Mouse (Mus musculus) embryonic facial prominence, embryonic 15.5 days (tissue): Measurements from ENCODE around the gene Pcdh9. TPM values are rescaled to one million over a fixed set of nuclear protein-coding genes. Genes with fewer than 3 reads are reported as not detected.
A peak's percentile ranks its signal among the peaks of the same experiment; 100 is the strongest.
"Not testable (repeated sequence)": the region's sequence is repeated elsewhere in the genome, so short reads cannot be mapped to it uniquely, and the experiment has no call there.

ENCODE experiments used
- ATAC-seq: fragments of 200-750 bp; cut with Nextera tagmentation; 2 replicates; pipeline ENCODE4 v1.8.0; 2017; ENCODE audit warnings: low read depth, moderate TSS enrichment; ENCODE audit not compliant: insufficient number of reproducible peaks, low FRiP score, low TSS enrichment
- H3K27ac ChIP-seq: fragments of 300-500 bp; sonication (generic); replicated peaks from 2 replicates; pipeline ENCODE4 v1.5.1; 2015; ENCODE audit warnings: mild to moderate bottlenecking, inconsistent platforms
- H3K27me3 ChIP-seq: fragments of 300-500 bp; sonication (generic); 2 replicates; pipeline ENCODE4 v1.6.1; 2015; ENCODE audit warnings: inconsistent platforms
- H3K36me3 ChIP-seq: fragments of 300-500 bp; sonication (generic); 2 replicates; pipeline ENCODE4 v1.6.1; 2015; ENCODE audit warnings: mild to moderate bottlenecking, inconsistent platforms
- H3K4me1 ChIP-seq: fragments of 300-500 bp; sonication (generic); 2 replicates; pipeline ENCODE4 v1.6.1; 2015; ENCODE audit warnings: inconsistent platforms
- H3K4me2 ChIP-seq: fragments of 300-500 bp; sonication (generic); replicated peaks from 2 replicates; pipeline ENCODE4 v1.6.1; 2015; ENCODE audit warnings: mild to moderate bottlenecking, inconsistent platforms
- H3K4me3 ChIP-seq: fragments of 300-500 bp; sonication (generic); replicated peaks from 2 replicates; pipeline ENCODE4 v1.5.1; 2015; ENCODE audit warnings: mild to moderate bottlenecking, inconsistent platforms
- H3K9ac ChIP-seq: fragments of 300-500 bp; sonication (generic); 2 replicates; pipeline ENCODE4 v1.6.1; 2015; ENCODE audit warnings: inconsistent platforms
- H3K9me3 ChIP-seq: fragments of 300-500 bp; sonication (generic); replicated peaks from 2 replicates; pipeline ENCODE4 v1.6.1; 2016; ENCODE audit warnings: inconsistent platforms
- WGBS: fragments of 180-500 bp; shearing (Covaris S2); methylation state at CpG from one replicate; pipeline ENCODE4 v1.1.7; 2015; 5-methylcytosine and 5-hydroxymethylcytosine counted together
- polyA plus RNA-seq: library from polyadenylated mRNA; unstranded; fragments of >200 nt; fragmentation: Nextera tagmentation; extraction: Ambion mirVana; gene quantifications from 2 replicates; pipeline ENCODE4 v1.2.1, GENCODE M21; 2015

Pcdh9 gene
- polyA plus RNA-seq, 1 experiment from 2014 or later = 58.5 TPM

GRCm38 (mm10) chr14:93284009-93284408 lies 606.5 kb downstream of the Pcdh9 start:
- ATAC-seq = no peak
- no peaks in the 10 kb centered on the region for H3K27me3 ChIP-seq
- H3K4me2 ChIP-seq = no peak overlapping the region
- H3K4me3 ChIP-seq = no peak overlapping the region
- H3K36me3 ChIP-seq = no peaks in the 10 kb centered on the region
- no peak overlapping the region for H3K9ac ChIP-seq
- no peak overlapping the region for H3K27ac ChIP-seq
- no peaks in the 10 kb centered on the region for H3K9me3 ChIP-seq
- WGBS = 90% methylated on average over 3 of the region's 3 CpGs
- H3K4me1 ChIP-seq = no peaks in the 10 kb centered on the region

- Histone ChIP-seq H3K27ac (no peak overlapping the region), H3K9me3 (no peaks in the 10 kb centered on the region), H3K36me3 (no peaks in the 10 kb centered on the region), H3K4me1 (no peaks in the 10 kb centered on the region), H3K9ac (no peak overlapping the region), H3K4me2 (no peak overlapping the region), H3K27me3 (no peaks in the 10 kb centered on the region), H3K4me3 (no peak overlapping the region)
- ATAC-seq = no peak
Observed at GRCm38 (mm10) chr14:93275661-93276060, 614.8 kb downstream of the Pcdh9 start.

GRCm38 (mm10) chr14:93274767-93275166 lies 615.7 kb downstream of the Pcdh9 start:
- Histone ChIP-seq H3K4me1 (no peaks in the 10 kb centered on the region), H3K9me3 (no peaks in the 10 kb centered on the region), H3K27ac (no peak overlapping the region), H3K4me2 (no peak overlapping the region), H3K9ac (no peak overlapping the region), H3K36me3 (no peaks in the 10 kb centered on the region), H3K27me3 (no peaks in the 10 kb centered on the region), H3K4me3 (no peak overlapping the region)
- no peak for ATAC-seq

GRCm38 (mm10) chr14:93253411-93253810 lies 637.1 kb downstream of the Pcdh9 start:
- H3K9ac ChIP-seq = no peak overlapping the region
- H3K4me1 ChIP-seq = no peaks in the 10 kb centered on the region
- no peaks in the 10 kb centered on the region for H3K9me3 ChIP-seq
- no peak overlapping the region for H3K4me3 ChIP-seq
- H3K36me3 ChIP-seq = no peaks in the 10 kb centered on the region
- ATAC-seq = no peak
- H3K27ac ChIP-seq = no peak overlapping the region
- no peaks in the 10 kb centered on the region for H3K27me3 ChIP-seq
- no peak overlapping the region for H3K4me2 ChIP-seq
- 82% methylated on average over 1 of the region's 1 CpGs for WGBS

GRCm38 (mm10) chr14:93240263-93240662 lies 650.2 kb downstream of the Pcdh9 start:
- H3K4me3 ChIP-seq = no peak overlapping the region
- H3K36me3 ChIP-seq = no peaks in the 10 kb centered on the region
- no peaks in the 10 kb centered on the region for H3K4me1 ChIP-seq
- ATAC-seq = no peak
- no peak overlapping the region for H3K4me2 ChIP-seq
- H3K27me3 ChIP-seq = no peaks in the 10 kb centered on the region
- no peak overlapping the region for H3K9ac ChIP-seq
- WGBS = 72% methylated on average over 3 of the region's 3 CpGs
- H3K9me3 ChIP-seq = no peaks in the 10 kb centered on the region
- H3K27ac ChIP-seq = no peak overlapping the region

- 46% methylated on average over 3 of the region's 3 CpGs for whole genome bisulfite sequencing
- ATAC-seq = no peak
- no peaks in the 10 kb centered on the region for H3K27me3 ChIP-seq
Observed at GRCm38 (mm10) chr14:93234333-93234732, 656.1 kb downstream of the Pcdh9 start.

GRCm38 (mm10) chr14:93233599-93233998 lies 656.9 kb downstream of the Pcdh9 start:
- no peak overlapping the region for H3K27ac ChIP-seq
- no peaks in the 10 kb centered on the region for H3K36me3 ChIP-seq
- no peaks in the 10 kb centered on the region for H3K4me1 ChIP-seq
- no peaks in the 10 kb centered on the region for H3K9me3 ChIP-seq
- no peak for ATAC-seq
- H3K4me2 ChIP-seq = no peak overlapping the region
- H3K27me3 ChIP-seq = no peaks in the 10 kb centered on the region
- no peak overlapping the region for H3K9ac ChIP-seq
- WGBS = 51% methylated on average over 6 of the region's 6 CpGs
- H3K4me3 ChIP-seq = no peak overlapping the region

More at GRCm38 (mm10) chr14:93234333-93234732, 656.1 kb downstream of the Pcdh9 start:
- Histone ChIP-seq H3K9me3 (no peaks in the 10 kb centered on the region), H3K36me3 (no peaks in the 10 kb centered on the region), H3K9ac (no peak overlapping the region), H3K4me1 (no peaks in the 10 kb centered on the region), H3K4me2 (no peak overlapping the region), H3K27ac (no peak overlapping the region), H3K4me3 (no peak overlapping the region)

- not testable (repeated sequence) for H3K4me3 ChIP-seq, H3K4me1 ChIP-seq, H3K27ac ChIP-seq, H3K9ac ChIP-seq, H3K9me3 ChIP-seq, ATAC-seq, H3K27me3 ChIP-seq, H3K4me2 ChIP-seq, H3K36me3 ChIP-seq
- WGBS = 96% methylated on average over 8 of the region's 15 CpGs
Observed at GRCm38 (mm10) chr14:93214846-93215245, 675.6 kb downstream of the Pcdh9 start.

GRCm38 (mm10) chr14:93199791-93200190 lies 690.7 kb downstream of the Pcdh9 start:
- Histone ChIP-seq H3K9me3 (no peaks in the 10 kb centered on the region), H3K9ac (no peak overlapping the region), H3K4me3 (no peak overlapping the region), H3K27ac (no peak overlapping the region), H3K27me3 (no peaks in the 10 kb centered on the region), H3K4me2 (no peak overlapping the region), H3K4me1 (no peaks in the 10 kb centered on the region), H3K36me3 (no peaks in the 10 kb centered on the region)
- ATAC-seq = no peak
- WGBS = 46% methylated on average over 2 of the region's 2 CpGs

- Histone ChIP-seq H3K4me2 (no peak overlapping the region), H3K36me3 (no peaks in the 10 kb centered on the region), H3K9ac (no peak overlapping the region), H3K27me3 (no peaks in the 10 kb centered on the region), H3K4me3 (no peak overlapping the region), H3K27ac (peak overlapping the region; percentile 72), H3K9me3 (no peaks in the 10 kb centered on the region), H3K4me1 (no peaks in the 10 kb centered on the region)
- 55% methylated on average over 9 of the region's 9 CpGs for WGBS
- ATAC-seq = peak; percentile 65; the same call in 1 of the 2 replicates
Observed at GRCm38 (mm10) chr14:93182606-93183491, 707.6 kb downstream of the Pcdh9 start.

- Histone ChIP-seq H3K9ac (no peak overlapping the region), H3K36me3 (no peaks in the 10 kb centered on the region), H3K9me3 (no peaks in the 10 kb centered on the region), H3K4me3 (no peak overlapping the region), H3K4me1 (no peaks in the 10 kb centered on the region), H3K27me3 (no peaks in the 10 kb centered on the region), H3K4me2 (no peak overlapping the region), H3K27ac (no peak overlapping the region)
- no peak for ATAC-seq
Observed at GRCm38 (mm10) chr14:93169201-93169600, 721.3 kb downstream of the Pcdh9 start.

GRCm38 (mm10) chr14:93168367-93168766 lies 722.1 kb downstream of the Pcdh9 start:
- Histone ChIP-seq H3K27me3 (no peaks in the 10 kb centered on the region), H3K36me3 (no peaks in the 10 kb centered on the region), H3K9ac (no peak overlapping the region), H3K4me3 (no peak overlapping the region), H3K4me1 (no peaks in the 10 kb centered on the region), H3K9me3 (no peaks in the 10 kb centered on the region), H3K27ac (no peak overlapping the region), H3K4me2 (no peak overlapping the region)
- 68% methylated on average over 2 of the region's 2 CpGs for WGBS
- ATAC-seq = no peak
